Mouse (Mus musculus) olfactory bulb, adult 2 months (tissue): ENCODE results near the gene Slc16a3. TPM values are rescaled to one million over a fixed set of nuclear protein-coding genes. Genes with fewer than 3 reads are reported as not detected.
A peak's percentile ranks its signal among the peaks of the same experiment; 100 is the strongest.

Source experiments
- H3K27ac ChIP-seq: fragments of 200-500 bp; 2 replicates; pipeline ENCODE4 v1.5.1; 2012; ENCODE audit warnings: low read depth, low read length; ENCODE audit not compliant: insufficient read depth
- H3K4me1 ChIP-seq: fragments of 200-500 bp; 2 replicates; pipeline ENCODE4 v1.6.1; 2012; ENCODE audit warnings: low read length; ENCODE audit not compliant: control insufficient read depth, insufficient read depth
- H3K4me3 ChIP-seq: fragments of 200-500 bp; 2 replicates; pipeline ENCODE4 v1.5.1; 2012; ENCODE audit warnings: mild to moderate bottlenecking, low read depth, low read length, moderate library complexity; ENCODE audit not compliant: insufficient read depth
- CTCF ChIP-seq: fragments of 200-500 bp; IDR thresholded peaks from 2 replicates; pipeline ENCODE4 v1.5.1; 2012; ENCODE audit warnings: low read depth, mild to moderate bottlenecking, low read length, moderate library complexity; ENCODE audit not compliant: insufficient read depth
- POLR2A ChIP-seq: fragments of 200-500 bp; IDR thresholded peaks from 2 replicates; pipeline ENCODE4 v1.6.1; 2012; ENCODE audit warnings: mild to moderate bottlenecking, low read depth, low read length, moderate library complexity; ENCODE audit not compliant: insufficient read depth
- WGBS: fragments of 180-500 bp; shearing (Covaris S2); methylation state at CpG from one replicate; pipeline ENCODE4 v1.1.7; 2018; 5-methylcytosine and 5-hydroxymethylcytosine counted together
- polyA plus RNA-seq: library from polyadenylated mRNA; stranded (reverse); fragments of >200 nt; gene quantifications from 2 replicates; pipeline ENCODE4 v1.2.4, GENCODE M21; 2012; ENCODE audit warnings: low replicate concordance; ENCODE audit not compliant: missing spikeins, insufficient read depth, insufficient read length

Gene Slc16a3
- polyA plus RNA-seq, 1 experiment = not detected

DNA sequence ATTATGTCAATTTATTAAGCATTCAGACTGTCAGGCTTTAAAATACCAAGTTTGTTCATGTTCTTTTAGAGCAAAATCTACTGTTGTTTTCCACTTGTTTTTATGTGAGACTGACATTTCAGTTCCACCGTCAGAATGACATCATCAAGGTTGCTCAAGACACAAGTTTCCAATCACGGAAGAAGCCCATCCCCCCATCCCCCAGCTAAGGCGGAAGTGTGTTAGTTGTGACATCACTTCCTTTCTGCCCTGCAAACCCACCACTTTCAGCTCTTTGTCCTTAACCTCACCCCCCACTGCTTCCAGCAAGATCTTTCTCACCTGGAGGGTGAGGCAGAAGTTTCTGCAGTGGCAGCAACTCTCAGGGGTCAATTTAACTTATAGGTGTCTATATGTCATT, 31.8 kb upstream of the Slc16a3 start:
- Histone ChIP-seq H3K4me1 (no peaks in the 10 kb centered on the region), H3K4me3 (no peak overlapping the region), H3K27ac (no peak overlapping the region)
- 72% methylated on average over 3 of the region's 3 CpGs for WGBS
- TF ChIP-seq POLR2A = no peak
- TF ChIP-seq CTCF = no peak

DNA sequence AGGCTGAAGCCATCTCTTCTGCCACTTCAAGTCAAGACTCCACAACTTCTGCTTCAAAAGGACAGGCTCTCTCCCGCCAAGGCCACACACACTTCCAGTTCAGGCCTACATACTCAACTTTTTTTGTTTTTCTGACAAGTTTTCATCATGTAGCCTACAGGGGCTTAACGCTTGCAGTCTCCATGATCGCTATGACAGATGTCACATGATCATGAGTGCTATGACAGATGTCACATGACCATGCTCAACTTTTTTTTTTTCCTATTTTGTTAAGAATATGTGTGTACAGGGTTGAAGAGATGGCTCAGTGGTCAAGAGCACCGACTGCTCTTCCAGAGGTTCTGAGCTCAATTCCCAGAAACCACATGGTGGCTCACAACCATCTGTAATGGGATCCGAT, 30.5 kb upstream of the Slc16a3 start:
- no peak for TF ChIP-seq CTCF
- TF ChIP-seq POLR2A = no peak

DNA sequence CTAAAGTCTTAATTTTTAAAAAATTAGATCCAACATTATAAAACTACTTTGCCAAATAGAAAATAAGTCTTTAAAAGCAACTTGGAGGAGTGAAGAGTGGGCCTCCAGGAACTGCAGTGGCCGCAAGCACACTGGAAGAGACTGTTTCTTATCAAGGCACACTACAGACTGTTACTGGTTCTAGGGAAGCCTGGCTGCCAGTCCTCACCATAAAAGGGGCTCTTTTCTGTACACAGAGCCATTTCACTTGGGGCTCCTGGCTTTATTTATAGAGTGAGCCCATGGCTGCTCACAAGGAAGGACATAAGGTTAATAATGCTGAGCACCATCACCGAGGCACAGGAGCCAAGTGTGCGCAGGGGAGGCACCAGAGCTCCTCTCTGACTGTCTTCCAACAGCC, 25.8 kb upstream of the Slc16a3 start:
- Histone ChIP-seq H3K4me3 (no peak overlapping the region), H3K4me1 (no peaks in the 10 kb centered on the region), H3K27ac (no peak overlapping the region)
- 87% methylated on average over 3 of the region's 3 CpGs for WGBS
- TF ChIP-seq CTCF (no peak), POLR2A (no peak)

More for the DNA sequence above, 30.5 kb upstream of the Slc16a3 start:
- Histone ChIP-seq H3K27ac (no peak overlapping the region), H3K4me1 (no peaks in the 10 kb centered on the region), H3K4me3 (no peak overlapping the region)
- 99% methylated on average over 5 of the region's 5 CpGs for WGBS

DNA sequence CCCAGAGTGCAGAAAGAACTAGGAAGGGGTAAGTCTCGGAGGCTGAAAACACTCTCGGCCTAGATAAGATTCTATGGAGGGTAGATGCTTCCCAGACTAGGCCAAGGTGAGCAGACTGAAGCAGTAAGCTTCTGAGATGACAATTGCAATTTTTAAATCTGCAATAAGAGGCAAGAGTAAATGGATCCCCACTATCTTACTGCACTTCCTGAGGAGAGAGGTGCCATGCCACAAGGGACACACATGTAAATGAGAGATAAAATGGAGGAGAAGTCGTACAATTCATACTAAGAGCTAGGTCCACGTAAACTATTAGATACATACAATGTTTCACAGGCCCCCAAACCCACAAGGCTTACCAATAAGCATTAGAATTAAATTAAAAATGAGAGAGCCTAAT, 19.8 kb upstream of the Slc16a3 start:
- peaks cover 9% of the 10 kb centered on the region for H3K4me1 ChIP-seq
- WGBS = 93% methylated on average over 4 of the region's 4 CpGs
- no peak overlapping the region for H3K4me3 ChIP-seq
- TF ChIP-seq CTCF (no peak), POLR2A (no peak)
- H3K27ac ChIP-seq = no peak overlapping the region

DNA sequence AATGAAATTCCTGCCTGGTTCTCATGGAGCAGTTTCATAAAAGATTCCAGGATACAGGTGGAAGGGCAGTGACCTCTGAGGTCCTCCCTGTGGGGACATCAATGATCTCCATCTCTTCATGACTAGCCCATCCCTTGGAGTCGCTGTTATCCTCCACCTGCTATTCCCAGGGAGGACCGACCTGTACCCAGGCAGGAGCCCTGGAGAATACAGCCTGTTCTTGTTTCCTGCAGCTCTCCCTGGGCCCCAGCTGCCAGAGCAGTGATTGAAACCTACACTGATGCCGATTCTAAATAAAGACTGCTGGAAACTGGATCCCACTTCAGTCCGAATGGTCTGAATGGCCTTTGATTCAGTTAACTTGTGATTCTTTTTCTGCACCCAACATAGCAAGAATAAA, 16.8 kb upstream of the Slc16a3 start:
- 79% methylated on average over 4 of the region's 4 CpGs for WGBS
- Histone ChIP-seq H3K4me1 (peaks cover 9% of the 10 kb centered on the region), H3K27ac (no peak overlapping the region), H3K4me3 (no peak overlapping the region)
- no peak for TF ChIP-seq POLR2A
- TF ChIP-seq CTCF = no peak

DNA sequence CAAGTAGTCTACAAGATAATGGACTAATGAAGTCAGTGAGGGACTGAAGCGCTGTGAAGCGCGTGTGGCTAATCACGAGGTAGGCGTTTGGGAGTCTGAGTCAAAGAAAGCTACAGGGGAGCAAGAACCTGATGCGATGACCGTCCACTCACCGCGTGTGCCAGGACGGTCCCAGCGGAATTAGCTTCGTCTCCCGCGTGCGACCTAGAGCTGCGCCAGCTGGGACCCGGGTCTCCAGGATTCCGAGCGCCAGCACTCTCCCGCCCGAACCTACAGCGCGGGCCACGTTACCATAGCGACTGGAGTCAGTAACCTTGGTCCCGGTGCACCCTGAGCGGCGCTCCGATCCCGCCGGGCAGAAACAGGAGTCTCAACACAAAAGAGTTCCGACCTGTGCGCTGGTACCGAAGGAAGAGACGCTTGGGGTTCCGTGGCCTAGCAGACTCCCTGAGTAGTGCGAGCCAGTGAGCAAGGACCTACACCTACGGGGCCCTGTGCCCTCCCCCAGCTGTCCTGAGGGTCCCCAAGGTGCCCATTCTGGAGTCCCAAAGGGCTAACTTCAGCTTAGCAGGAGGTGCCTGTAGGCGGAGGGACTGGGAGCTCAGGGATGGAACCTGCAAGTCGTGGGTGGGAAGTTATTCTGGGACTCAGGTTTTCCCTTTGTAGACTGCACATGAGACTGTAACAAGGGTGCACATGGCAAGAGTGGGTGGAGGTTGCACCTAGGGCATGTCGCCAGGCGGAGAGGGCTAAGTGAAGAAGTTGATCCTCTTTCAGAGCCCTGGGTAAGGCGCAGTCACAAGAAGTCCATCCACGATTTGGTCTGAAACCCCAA, 15.5 kb upstream of the Slc16a3 start, which contains the start of gene Ccdc57:
Gene Ccdc57, minus strand, starts transcription at position 309 of the 835 bp plus-strand sequence.
- WGBS = 8% methylated on average over 44 of the region's 44 CpGs
- peaks cover 9% of the 10 kb centered on the region for H3K4me1 ChIP-seq
- TF ChIP-seq POLR2A = peak; percentile 41; the same call in 1 of the 2 replicates
- no peak for TF ChIP-seq CTCF
- H3K4me3 ChIP-seq = peak within 1 kb of the TSS; percentile 85
- peak within 1 kb of the TSS; percentile 76 for H3K27ac ChIP-seq

DNA sequence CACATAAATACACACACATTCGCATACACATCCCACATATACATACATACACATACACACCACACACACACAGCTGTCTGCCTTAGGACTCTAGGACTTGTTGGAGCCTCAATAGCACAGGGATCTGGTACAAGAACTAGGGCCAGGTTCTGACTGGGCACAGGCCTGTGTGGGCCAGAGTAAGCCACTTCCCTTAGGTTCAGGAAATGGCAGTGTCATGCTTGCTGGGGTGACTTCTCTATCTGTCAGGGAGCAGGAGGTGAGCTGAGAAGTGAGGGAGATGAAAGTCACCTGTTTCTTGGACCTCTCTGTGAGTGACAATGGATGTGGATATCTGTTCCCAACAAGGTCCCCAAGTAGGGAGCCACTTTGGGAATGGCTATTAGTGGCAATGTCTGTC, 10.3 kb upstream of the Slc16a3 start:
- H3K27ac ChIP-seq = no peak overlapping the region
- H3K4me1 ChIP-seq = peaks cover 4% of the 10 kb centered on the region
- WGBS = 100% methylated on average over 1 of the region's 1 CpGs
- TF ChIP-seq CTCF (no peak), POLR2A (no peak)
- H3K4me3 ChIP-seq = no peak overlapping the region

DNA sequence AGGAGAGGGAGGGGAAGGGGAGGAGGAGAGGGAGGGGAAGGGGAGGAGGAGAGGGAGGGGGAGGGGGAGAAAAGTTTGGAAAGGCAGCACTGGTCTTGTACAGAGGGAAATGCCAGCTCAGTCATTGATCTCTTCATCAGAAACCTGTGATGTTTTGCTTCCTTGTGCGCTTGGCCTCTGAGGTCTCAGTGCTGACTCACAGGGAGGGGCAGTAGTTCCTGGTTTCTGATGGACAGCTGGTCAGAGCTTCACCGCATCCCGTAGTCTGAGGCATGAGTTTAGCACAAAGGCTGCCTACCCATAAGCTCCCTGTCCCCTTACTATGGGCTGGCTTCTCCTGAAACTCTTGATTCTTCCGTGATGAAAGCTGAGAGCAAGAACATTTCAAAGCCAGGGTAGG, 9.5 kb upstream of the Slc16a3 start:
- no peak overlapping the region for H3K27ac ChIP-seq
- TF ChIP-seq CTCF (no peak), POLR2A (no peak)
- 57% methylated on average over 4 of the region's 4 CpGs for WGBS
- no peak overlapping the region for H3K4me3 ChIP-seq
- H3K4me1 ChIP-seq = no peaks in the 10 kb centered on the region

DNA sequence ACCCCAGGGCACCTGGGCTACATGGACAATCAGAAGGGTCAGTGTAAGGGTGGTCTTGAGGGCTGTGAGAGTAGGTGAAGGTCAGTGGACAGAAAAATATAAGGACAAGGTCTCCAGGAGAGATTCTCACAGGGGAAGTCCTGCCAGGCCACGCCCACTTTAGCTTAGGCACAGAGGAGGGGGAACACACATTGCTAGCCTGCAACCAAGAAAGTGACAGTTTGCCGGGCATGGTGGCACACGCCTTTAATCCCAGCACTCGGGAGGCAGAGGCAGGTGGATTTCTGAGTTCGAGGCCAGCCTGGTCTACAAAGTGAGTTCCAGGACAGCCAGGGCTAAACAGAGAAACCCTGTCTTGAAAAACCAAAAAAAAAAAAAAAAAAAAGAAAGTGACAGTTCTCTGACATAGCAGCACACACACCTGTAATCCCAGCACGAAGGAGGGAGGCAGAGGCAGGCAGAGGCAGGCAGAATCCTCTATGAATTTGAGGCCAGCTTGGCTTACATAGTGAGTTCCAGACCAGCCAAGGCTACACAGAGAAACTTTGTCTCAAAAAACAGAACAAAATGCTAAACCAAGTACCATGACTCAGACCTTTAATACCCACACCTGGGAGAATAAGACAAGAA, 8.5 kb upstream of the Slc16a3 start:
- TF ChIP-seq POLR2A = no peak
- TF ChIP-seq CTCF = no peak
- Histone ChIP-seq H3K4me1 (no peaks in the 10 kb centered on the region), H3K27ac (no peak overlapping the region), H3K4me3 (no peak overlapping the region)
- 72% methylated on average over 6 of the region's 6 CpGs for WGBS

DNA sequence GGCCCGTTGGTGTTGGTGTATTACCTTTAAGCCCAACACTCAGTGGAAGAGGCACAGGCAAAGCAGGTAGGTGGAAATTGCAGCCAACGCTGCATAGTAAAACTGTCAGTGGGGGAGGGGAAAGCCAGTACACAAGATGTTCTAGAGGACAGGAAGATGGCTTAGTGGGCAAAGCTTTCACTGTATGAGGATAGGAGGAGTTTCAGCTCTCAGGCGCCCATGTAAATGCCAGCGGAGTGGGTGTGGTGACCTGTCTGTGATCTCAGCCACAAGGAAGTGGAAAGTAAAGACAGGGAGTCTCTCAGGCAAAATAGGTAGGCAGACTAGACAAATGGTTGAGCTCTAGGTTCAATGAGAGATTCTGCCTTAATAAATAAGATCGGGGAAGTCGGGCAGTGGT, 7.3 kb upstream of the Slc16a3 start:
- WGBS = 90% methylated on average over 6 of the region's 6 CpGs
- Histone ChIP-seq H3K4me3 (no peak overlapping the region), H3K4me1 (no peaks in the 10 kb centered on the region), H3K27ac (no peak overlapping the region)
- TF ChIP-seq CTCF (no peak), POLR2A (no peak)
